Mouse (Mus musculus) C2C12 (cell line): ENCODE results near the gene Rhobtb3. TPM values are rescaled to one million over a fixed set of nuclear protein-coding genes. Genes with fewer than 3 reads are reported as not detected.
A peak's percentile ranks its signal among the peaks of the same experiment; 100 is the strongest.

ENCODE experiments used
- H3K27me3 ChIP-seq: one replicate; pipeline ENCODE4 v1.6.1; 2011; ENCODE audit not compliant: control insufficient read depth, insufficient read depth, insufficient read length
- H3K36me3 ChIP-seq: one replicate; pipeline ENCODE4 v1.6.1; 2011; ENCODE audit not compliant: control insufficient read depth, insufficient read depth
- H3K4me3 ChIP-seq: one replicate; pipeline ENCODE4 v1.5.1; 2011; ENCODE audit warnings: mild to moderate bottlenecking, control low read depth; ENCODE audit not compliant: poor library complexity, insufficient read depth, severe bottlenecking
- H3K79me2 ChIP-seq: one replicate; pipeline ENCODE4 v1.6.1; 2011; ENCODE audit not compliant: control insufficient read depth, insufficient read depth
- H3K79me3 ChIP-seq: one replicate; pipeline ENCODE4 v1.6.1; 2011; ENCODE audit warnings: low read depth, control low read depth
- H3ac ChIP-seq: one replicate; pipeline ENCODE3; 2011; ENCODE audit warnings: low read depth; ENCODE audit not compliant: control insufficient read depth, insufficient read length
- CEBPB ChIP-seq: IDR thresholded peaks from one replicate; pipeline ENCODE4 v1.6.1; 2011; ENCODE audit warnings: low read depth, mild to moderate bottlenecking, control low read depth, moderate library complexity
- CTCF ChIP-seq: IDR thresholded peaks from one replicate; pipeline ENCODE4 v1.5.1; 2011; ENCODE audit not compliant: control insufficient read depth, insufficient read depth, insufficient read length
- FOSL1 ChIP-seq: IDR thresholded peaks from one replicate; pipeline ENCODE4 v1.8.0; 2011; ENCODE audit warnings: mild to moderate bottlenecking, low read length; ENCODE audit not compliant: poor library complexity, insufficient read depth, severe bottlenecking
- MAX ChIP-seq: IDR thresholded peaks from one replicate; pipeline ENCODE4 v1.6.1; 2011; ENCODE audit warnings: mild to moderate bottlenecking, control low read depth
- MYOD1 ChIP-seq: IDR thresholded peaks from one replicate; pipeline ENCODE4 v1.6.1; 2011; ENCODE audit warnings: low read depth; ENCODE audit not compliant: control insufficient read depth, insufficient read length
- MYOG ChIP-seq: IDR thresholded peaks from one replicate; pipeline ENCODE4 v1.6.1; 2011; ENCODE audit not compliant: control insufficient read depth, insufficient read length; ENCODE audit errors: extremely low read depth
- USF1 ChIP-seq: IDR thresholded peaks from one replicate; pipeline ENCODE4 v1.6.1; 2011; ENCODE audit warnings: low read depth, mild to moderate bottlenecking, control low read depth, moderate library complexity
- polyA plus RNA-seq: library from polyadenylated mRNA; unstranded; fragments of >200 nt; fragmentation: generic; extraction: Trizol; gene quantifications from one replicate; pipeline ENCODE4 v1.2.1, GENCODE M21; 2012; ENCODE audit warnings: missing spikeins

Rhobtb3 gene
- polyA plus RNA-seq, 1 experiment: 10.1 TPM

- Histone ChIP-seq H3K4me3 (no peak overlapping the region), H3K79me2 (peaks cover 26% of the 10 kb centered on the region), H3ac (no peak overlapping the region), H3K36me3 (peaks cover 5% of the 10 kb centered on the region), H3K27me3 (no peaks in the 10 kb centered on the region), H3K79me3 (peaks cover 16% of the 10 kb centered on the region)
- TF ChIP-seq USF1: no peak
- TF ChIP-seq FOSL1: no peak
- TF ChIP-seq CEBPB: no peak
- TF ChIP-seq MYOD1: no peak
- TF ChIP-seq CTCF: no peak
- TF ChIP-seq MAX: no peak
- no peak for TF ChIP-seq MYOG
Measured at GRCm38 (mm10) chr13:75843331-75843730, 100.4 kb downstream of the Rhobtb3 start.

GRCm38 (mm10) chr13:75841950-75842349, 101.8 kb downstream of the Rhobtb3 start:
- peaks cover 26% of the 10 kb centered on the region for H3K79me2 ChIP-seq
- no peaks in the 10 kb centered on the region for H3K27me3 ChIP-seq
- no peak overlapping the region for H3ac ChIP-seq
- H3K79me3 ChIP-seq: peaks cover 16% of the 10 kb centered on the region
- TF ChIP-seq CEBPB: no peak
- no peak for TF ChIP-seq CTCF
- TF ChIP-seq MAX: no peak
- TF ChIP-seq USF1: no peak
- no peak for TF ChIP-seq MYOD1
- no peak for TF ChIP-seq FOSL1
- TF ChIP-seq MYOG: no peak
- no peak overlapping the region for H3K4me3 ChIP-seq
- H3K36me3 ChIP-seq: no peaks in the 10 kb centered on the region

GRCm38 (mm10) chr13:75840752-75841285, 102.9 kb downstream of the Rhobtb3 start:
- H3K4me3 ChIP-seq: peak overlapping the region; percentile 59
- H3K36me3 ChIP-seq: no peaks in the 10 kb centered on the region
- peak overlapping the region; percentile 51 for H3ac ChIP-seq
- H3K27me3 ChIP-seq: no peaks in the 10 kb centered on the region
- H3K79me2 ChIP-seq: peaks cover 26% of the 10 kb centered on the region
- TF ChIP-seq MAX (no peak), FOSL1 (no peak), MYOD1 (no peak), MYOG (no peak), CEBPB (no peak), CTCF (no peak), USF1 (no peak)
- peaks cover 15% of the 10 kb centered on the region for H3K79me3 ChIP-seq

GRCm38 (mm10) chr13:75839719-75840481, 103.8 kb downstream of the Rhobtb3 start, which contains the start of gene Glrx:
Glrx (plus strand) TSS chr13:75839868.
- TF ChIP-seq MAX (no peak), MYOD1 (no peak), USF1 (no peak), CEBPB (no peak), FOSL1 (no peak), MYOG (no peak), CTCF (no peak)
- peaks cover 26% of the 10 kb centered on the region for H3K79me2 ChIP-seq
- H3K36me3 ChIP-seq: no peaks in the 10 kb centered on the region
- no peaks in the 10 kb centered on the region for H3K27me3 ChIP-seq
- peak within 1 kb of the TSS; percentile 51 for H3ac ChIP-seq
- peaks cover 13% of the 10 kb centered on the region for H3K79me3 ChIP-seq
- H3K4me3 ChIP-seq: peak within 1 kb of the TSS; percentile 59

- H3K79me2 ChIP-seq: peaks cover 26% of the 10 kb centered on the region
- H3K79me3 ChIP-seq: peaks cover 13% of the 10 kb centered on the region
- H3K36me3 ChIP-seq: no peaks in the 10 kb centered on the region
- H3K4me3 ChIP-seq: no peak overlapping the region
- no peak overlapping the region for H3ac ChIP-seq
- H3K27me3 ChIP-seq: no peaks in the 10 kb centered on the region
- TF ChIP-seq MAX (no peak), MYOG (no peak), MYOD1 (no peak), CTCF (no peak), FOSL1 (no peak), CEBPB (no peak), USF1 (no peak)
Measured at GRCm38 (mm10) chr13:75838506-75838905, 105.2 kb downstream of the Rhobtb3 start.
